Mouse (Mus musculus): ENCODE measurements at regions not wholly inside any gene's neighbourhood (a gene's known extent, or its start where the extent isn't known, plus 50 kb on each side); places are given as distances from the start of the nearest gene placed in this dataset.

DNA sequence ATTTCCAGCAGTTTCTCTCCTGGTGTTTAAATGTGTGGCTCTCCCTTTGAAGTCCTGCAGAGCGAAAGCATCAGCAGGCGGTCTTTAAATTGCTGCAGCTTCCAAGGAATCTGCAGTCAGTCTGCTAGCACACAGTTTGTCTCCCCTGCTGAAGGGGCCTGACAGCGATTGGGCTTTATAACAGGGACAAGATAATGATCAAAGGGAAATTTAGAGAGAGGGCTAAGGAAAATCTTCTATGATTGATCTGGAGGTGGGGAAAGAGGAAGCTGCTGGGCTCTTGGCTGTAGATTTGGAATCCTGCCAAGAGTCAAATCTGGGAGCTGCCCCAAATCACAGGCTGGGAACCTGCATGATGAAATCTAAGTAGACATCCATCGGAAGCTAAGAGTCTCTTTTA is 1348.8 kb downstream of the Gsdmc2 start:
- TF ChIP-seq CTCF (IDR thresholded peaks at IDR 0.05; ENCODE audit: extremely low read depth, insufficient read depth, insufficient read length, insufficient replicate concordance), result no peak
- no peak for TF ChIP-seq POLR2A (IDR thresholded peaks at IDR 0.05; ENCODE audit: low read depth, low read length)

Measured in spleen, adult 2 months (tissue).